Mouse (Mus musculus) ES-CJ7 (cell line): ENCODE data around the gene Anapc11.

ENCODE experiments used
- DNase-seq: peaks from one replicate; pipeline ENCODE4 v3.0.0; 2011; ENCODE audit warnings: low read depth, low spot score

Gene Anapc11

GRCm38 (mm10) chr11:120654741-120655140 lies 56.5 kb downstream of the Anapc11 start:
- no peak for DNase-seq

GRCm38 (mm10) chr11:120657301-120657700 lies 59.1 kb downstream of the Anapc11 start:
- DNase-seq: no peak
